Mouse (Mus musculus): ENCODE data around the gene Rfx4. TPM values are rescaled to one million over a fixed set of nuclear protein-coding genes. Genes with fewer than 3 reads are reported as not detected.

Rfx4 gene
- total RNA-seq, 1 experiment from 2014 or later: not detected

- peak; percentile 70 to 76 for ATAC-seq (replicated peaks in 1 of 2; ENCODE audit: insufficient read depth in 1 of 2, low FRiP score in 2 of 2, low TSS enrichment in 1 of 2, low read depth in 1 of 2, poor library complexity in 2 of 2, severe bottlenecking in 2 of 2)
Observed at GRCm38 (mm10) chr10:84836104-84836503, 80.2 kb downstream of the Rfx4 start.

- ATAC-seq (replicated peaks in 1 of 2; ENCODE audit: insufficient read depth in 1 of 2, low FRiP score in 2 of 2, low TSS enrichment in 1 of 2, low read depth in 1 of 2, poor library complexity in 2 of 2, severe bottlenecking in 2 of 2): no peak
Observed at GRCm38 (mm10) chr10:84837355-84837754, 81.5 kb downstream of the Rfx4 start.

GRCm38 (mm10) chr10:84838850-84839473 lies 83.1 kb downstream of the Rfx4 start:
- ATAC-seq (replicated peaks in 1 of 2; ENCODE audit: insufficient read depth in 1 of 2, low FRiP score in 2 of 2, low TSS enrichment in 1 of 2, low read depth in 1 of 2, poor library complexity in 2 of 2, severe bottlenecking in 2 of 2): no peak

GRCm38 (mm10) chr10:84846638-84847037 lies 90.8 kb downstream of the Rfx4 start:
- no peak for ATAC-seq (replicated peaks in 1 of 2; ENCODE audit: insufficient read depth in 1 of 2, low FRiP score in 2 of 2, low TSS enrichment in 1 of 2, low read depth in 1 of 2, poor library complexity in 2 of 2, severe bottlenecking in 2 of 2)

- peak in 1 of 2 experiments; percentile 57; a peak in 1 of 4 replicates for ATAC-seq (replicated peaks in 1 of 2; ENCODE audit: insufficient read depth in 1 of 2, low FRiP score in 2 of 2, low TSS enrichment in 1 of 2, low read depth in 1 of 2, poor library complexity in 2 of 2, severe bottlenecking in 2 of 2)
Observed at GRCm38 (mm10) chr10:84851981-84852979, 96.4 kb downstream of the Rfx4 start.

GRCm38 (mm10) chr10:84854059-84854458 lies 98.2 kb downstream of the Rfx4 start:
- ATAC-seq (replicated peaks in 1 of 2; ENCODE audit: insufficient read depth in 1 of 2, low FRiP score in 2 of 2, low TSS enrichment in 1 of 2, low read depth in 1 of 2, poor library complexity in 2 of 2, severe bottlenecking in 2 of 2): peak; percentile 52; a peak in 3 of 4 replicates

GRCm38 (mm10) chr10:84855466-84855865 lies 99.6 kb downstream of the Rfx4 start:
- ATAC-seq (replicated peaks in 1 of 2; ENCODE audit: insufficient read depth in 1 of 2, low FRiP score in 2 of 2, low TSS enrichment in 1 of 2, low read depth in 1 of 2, poor library complexity in 2 of 2, severe bottlenecking in 2 of 2): no peak

GRCm38 (mm10) chr10:84858371-84858770 lies 102.5 kb downstream of the Rfx4 start:
- no peak for ATAC-seq (replicated peaks in 1 of 2; ENCODE audit: insufficient read depth in 1 of 2, low FRiP score in 2 of 2, low TSS enrichment in 1 of 2, low read depth in 1 of 2, poor library complexity in 2 of 2, severe bottlenecking in 2 of 2)

- ATAC-seq (replicated peaks in 1 of 2; ENCODE audit: insufficient read depth in 1 of 2, low FRiP score in 2 of 2, low TSS enrichment in 1 of 2, low read depth in 1 of 2, poor library complexity in 2 of 2, severe bottlenecking in 2 of 2): no peak
Observed at GRCm38 (mm10) chr10:84858806-84859496, 103.1 kb downstream of the Rfx4 start.

- no peak for ATAC-seq (replicated peaks in 1 of 2; ENCODE audit: insufficient read depth in 1 of 2, low FRiP score in 2 of 2, low TSS enrichment in 1 of 2, low read depth in 1 of 2, poor library complexity in 2 of 2, severe bottlenecking in 2 of 2)
Observed at GRCm38 (mm10) chr10:84859556-84860380, 103.9 kb downstream of the Rfx4 start.

- no peak for ATAC-seq (replicated peaks in 1 of 2; ENCODE audit: insufficient read depth in 1 of 2, low FRiP score in 2 of 2, low TSS enrichment in 1 of 2, low read depth in 1 of 2, poor library complexity in 2 of 2, severe bottlenecking in 2 of 2)
Observed at GRCm38 (mm10) chr10:84863488-84863887, 107.6 kb downstream of the Rfx4 start.

GRCm38 (mm10) chr10:84867577-84867976 lies 111.7 kb downstream of the Rfx4 start:
- ATAC-seq (replicated peaks in 1 of 2; ENCODE audit: insufficient read depth in 1 of 2, low FRiP score in 2 of 2, low TSS enrichment in 1 of 2, low read depth in 1 of 2, poor library complexity in 2 of 2, severe bottlenecking in 2 of 2): no peak

- ATAC-seq (replicated peaks in 1 of 2; ENCODE audit: insufficient read depth in 1 of 2, low FRiP score in 2 of 2, low TSS enrichment in 1 of 2, low read depth in 1 of 2, poor library complexity in 2 of 2, severe bottlenecking in 2 of 2): no peak
Observed at GRCm38 (mm10) chr10:84871285-84871684, 115.4 kb downstream of the Rfx4 start.

- ATAC-seq (replicated peaks in 1 of 2; ENCODE audit: insufficient read depth in 1 of 2, low FRiP score in 2 of 2, low TSS enrichment in 1 of 2, low read depth in 1 of 2, poor library complexity in 2 of 2, severe bottlenecking in 2 of 2): no peak
Observed at GRCm38 (mm10) chr10:84871921-84872320, 116.1 kb downstream of the Rfx4 start.

GRCm38 (mm10) chr10:84879823-84880571 lies 124.1 kb downstream of the Rfx4 start:
- ATAC-seq (replicated peaks in 1 of 2; ENCODE audit: insufficient read depth in 1 of 2, low FRiP score in 2 of 2, low TSS enrichment in 1 of 2, low read depth in 1 of 2, poor library complexity in 2 of 2, severe bottlenecking in 2 of 2): no peak

GRCm38 (mm10) chr10:84882528-84882927 lies 126.7 kb downstream of the Rfx4 start:
- no peak for ATAC-seq (replicated peaks in 1 of 2; ENCODE audit: insufficient read depth in 1 of 2, low FRiP score in 2 of 2, low TSS enrichment in 1 of 2, low read depth in 1 of 2, poor library complexity in 2 of 2, severe bottlenecking in 2 of 2)
